Mouse (Mus musculus) retina, adult 2 months (tissue): ENCODE measurements around the gene Tab1.
"Not testable (repeated sequence)": the region's sequence is repeated elsewhere in the genome, so short reads cannot be mapped to it uniquely, and the experiment has no call there.

Experiments
- DNase-seq: peaks from one replicate; pipeline ENCODE4 v3.0.0-alpha.2; 2012; ENCODE audit warnings: low read depth, low spot score

The Tab1 gene

GRCm38 (mm10) chr15:80105490-80106410 is 27.2 kb upstream of the Tab1 start:
- DNase-seq, result no peak

GRCm38 (mm10) chr15:80107143-80107542 is 25.8 kb upstream of the Tab1 start:
- DNase-seq, result no peak

GRCm38 (mm10) chr15:80107575-80107974 is 25.4 kb upstream of the Tab1 start:
- no peak for DNase-seq

- DNase-seq, result no peak
Measured at GRCm38 (mm10) chr15:80111436-80111835, 21.5 kb upstream of the Tab1 start.

- DNase-seq, result no peak
Measured at GRCm38 (mm10) chr15:80112499-80112898, 20.4 kb upstream of the Tab1 start.

- no peak for DNase-seq
Measured at GRCm38 (mm10) chr15:80114414-80114813, 18.5 kb upstream of the Tab1 start.

GRCm38 (mm10) chr15:80115256-80115655 is 17.7 kb upstream of the Tab1 start:
- no peak for DNase-seq

- DNase-seq, result no peak
Measured at GRCm38 (mm10) chr15:80115866-80116794, 16.8 kb upstream of the Tab1 start.

GRCm38 (mm10) chr15:80117154-80117553 is 15.8 kb upstream of the Tab1 start:
- DNase-seq, result no peak

GRCm38 (mm10) chr15:80119076-80119475 is 13.9 kb upstream of the Tab1 start:
- no peak for DNase-seq

GRCm38 (mm10) chr15:80121721-80122325 is 11.1 kb upstream of the Tab1 start:
- no peak for DNase-seq

- DNase-seq, result not testable (repeated sequence)
Measured at GRCm38 (mm10) chr15:80122431-80122830, 10.5 kb upstream of the Tab1 start.

- no peak for DNase-seq
Measured at GRCm38 (mm10) chr15:80124651-80125050, 8.3 kb upstream of the Tab1 start.

GRCm38 (mm10) chr15:80127191-80127590 is 5.7 kb upstream of the Tab1 start:
- no peak for DNase-seq

- no peak for DNase-seq
Measured at GRCm38 (mm10) chr15:80129982-80130381, 2.9 kb upstream of the Tab1 start.

GRCm38 (mm10) chr15:80130689-80131088 is 2.2 kb upstream of the Tab1 start:
- DNase-seq, result no peak

GRCm38 (mm10) chr15:80131421-80131820 is 1.5 kb upstream of the Tab1 start:
- no peak for DNase-seq

GRCm38 (mm10) chr15:80132452-80132851 is 475 bp upstream of the Tab1 start:
- DNase-seq, result no peak

GRCm38 (mm10) chr15:80133682-80134449 is 939 bp downstream of the Tab1 start:
- DNase-seq, result no peak

- DNase-seq, result no peak
Measured at GRCm38 (mm10) chr15:80134450-80134847, 1.5 kb downstream of the Tab1 start.

- no peak for DNase-seq
Measured at GRCm38 (mm10) chr15:80135499-80135898, 2.6 kb downstream of the Tab1 start.
